Mouse (Mus musculus): ENCODE data around the gene Slc46a3. TPM values are rescaled to one million over a fixed set of nuclear protein-coding genes. Genes with fewer than 3 reads are reported as not detected.

Gene Slc46a3
- polyA plus RNA-seq (2012; rRNA removed): 14.5 and 15.3 TPM in 2 replicates

GRCm38 (mm10) chr5:147894455-147895076 is at the start of gene Slc46a3:
TSS of gene Slc46a3 (minus strand) at chr5:147894815.
- Histone ChIP-seq H3K27ac (ENCODE audit: insufficient read depth, low read length) (peak within 1 kb of the TSS; percentile 82; the same call in 1 of the 2 replicates), H3K4me1 (ENCODE audit: control insufficient read depth, insufficient read depth, low read length) (no peaks in the 10 kb centered on the region), H3K4me3 (ENCODE audit: insufficient read depth, low read length) (peak within 1 kb of the TSS; percentile 91)
- TF ChIP-seq CTCF (IDR thresholded peaks at IDR 0.05; ENCODE audit: extremely low read depth, insufficient read depth, low read length): no peak
- peak; percentile 56 for TF ChIP-seq POLR2A (IDR thresholded peaks at IDR 0.05; ENCODE audit: extremely low read depth, insufficient read depth, low read length)

- H3K27ac ChIP-seq (ENCODE audit: insufficient read depth, low read length): no peak overlapping the region
- TF ChIP-seq POLR2A (IDR thresholded peaks at IDR 0.05; ENCODE audit: extremely low read depth, insufficient read depth, low read length): no peak
- no peak for TF ChIP-seq CTCF (IDR thresholded peaks at IDR 0.05; ENCODE audit: extremely low read depth, insufficient read depth, low read length)
- no peaks in the 10 kb centered on the region for H3K4me1 ChIP-seq (ENCODE audit: control insufficient read depth, insufficient read depth, low read length)
- H3K4me3 ChIP-seq (ENCODE audit: insufficient read depth, low read length): no peak overlapping the region
Measured at GRCm38 (mm10) chr5:147939226-147939625, 44.6 kb upstream of the Slc46a3 start.

- TF ChIP-seq CTCF (IDR thresholded peaks at IDR 0.05; ENCODE audit: extremely low read depth, insufficient read depth, low read length) (no peak), POLR2A (IDR thresholded peaks at IDR 0.05; ENCODE audit: extremely low read depth, insufficient read depth, low read length) (no peak)
- Histone ChIP-seq H3K4me1 (ENCODE audit: control insufficient read depth, insufficient read depth, low read length) (no peaks in the 10 kb centered on the region), H3K27ac (ENCODE audit: insufficient read depth, low read length) (no peak overlapping the region), H3K4me3 (ENCODE audit: insufficient read depth, low read length) (no peak overlapping the region)
Measured at GRCm38 (mm10) chr5:147935096-147935495, 40.5 kb upstream of the Slc46a3 start.

- peak; percentile 9; the same call in 1 of the 2 replicates for TF ChIP-seq CTCF (IDR thresholded peaks at IDR 0.05; ENCODE audit: extremely low read depth, insufficient read depth, low read length)
- no peak for TF ChIP-seq POLR2A (IDR thresholded peaks at IDR 0.05; ENCODE audit: extremely low read depth, insufficient read depth, low read length)
- Histone ChIP-seq H3K4me3 (ENCODE audit: insufficient read depth, low read length) (no peak overlapping the region), H3K4me1 (ENCODE audit: control insufficient read depth, insufficient read depth, low read length) (no peaks in the 10 kb centered on the region), H3K27ac (ENCODE audit: insufficient read depth, low read length) (no peak overlapping the region)
Measured at GRCm38 (mm10) chr5:147928668-147929497, 34.3 kb upstream of the Slc46a3 start.

- H3K4me3 ChIP-seq (ENCODE audit: insufficient read depth, low read length): no peak overlapping the region
- peak; percentile 37; the same call in 1 of the 2 replicates for TF ChIP-seq CTCF (IDR thresholded peaks at IDR 0.05; ENCODE audit: extremely low read depth, insufficient read depth, low read length)
- TF ChIP-seq POLR2A (IDR thresholded peaks at IDR 0.05; ENCODE audit: extremely low read depth, insufficient read depth, low read length): no peak
- H3K27ac ChIP-seq (ENCODE audit: insufficient read depth, low read length): no peak overlapping the region
- H3K4me1 ChIP-seq (ENCODE audit: control insufficient read depth, insufficient read depth, low read length): no peaks in the 10 kb centered on the region
Measured at GRCm38 (mm10) chr5:147925935-147926604, 31.5 kb upstream of the Slc46a3 start.

GRCm38 (mm10) chr5:147924621-147925020 is 30.0 kb upstream of the Slc46a3 start:
- H3K27ac ChIP-seq (ENCODE audit: insufficient read depth, low read length): no peak overlapping the region
- no peak overlapping the region for H3K4me3 ChIP-seq (ENCODE audit: insufficient read depth, low read length)
- TF ChIP-seq CTCF (IDR thresholded peaks at IDR 0.05; ENCODE audit: extremely low read depth, insufficient read depth, low read length): no peak
- TF ChIP-seq POLR2A (IDR thresholded peaks at IDR 0.05; ENCODE audit: extremely low read depth, insufficient read depth, low read length): no peak
- H3K4me1 ChIP-seq (ENCODE audit: control insufficient read depth, insufficient read depth, low read length): no peaks in the 10 kb centered on the region

GRCm38 (mm10) chr5:147918044-147918846 is 23.6 kb upstream of the Slc46a3 start:
- Histone ChIP-seq H3K4me1 (ENCODE audit: control insufficient read depth, insufficient read depth, low read length) (no peaks in the 10 kb centered on the region), H3K27ac (ENCODE audit: insufficient read depth, low read length) (peak overlapping the region; percentile 94; the same call in 1 of the 2 replicates), H3K4me3 (ENCODE audit: insufficient read depth, low read length) (no peak overlapping the region)
- TF ChIP-seq POLR2A (IDR thresholded peaks at IDR 0.05; ENCODE audit: extremely low read depth, insufficient read depth, low read length) (no peak), CTCF (IDR thresholded peaks at IDR 0.05; ENCODE audit: extremely low read depth, insufficient read depth, low read length) (no peak)

- TF ChIP-seq CTCF (IDR thresholded peaks at IDR 0.05; ENCODE audit: extremely low read depth, insufficient read depth, low read length) (no peak), POLR2A (IDR thresholded peaks at IDR 0.05; ENCODE audit: extremely low read depth, insufficient read depth, low read length) (no peak)
- Histone ChIP-seq H3K4me1 (ENCODE audit: control insufficient read depth, insufficient read depth, low read length) (no peaks in the 10 kb centered on the region), H3K4me3 (ENCODE audit: insufficient read depth, low read length) (no peak overlapping the region)
Measured at GRCm38 (mm10) chr5:147916171-147916570, 21.6 kb upstream of the Slc46a3 start.

More at GRCm38 (mm10) chr5:147916171-147916570, 21.6 kb upstream of the Slc46a3 start:
- H3K27ac ChIP-seq (ENCODE audit: insufficient read depth, low read length): no peak overlapping the region

All from cortical plate, adult 2 months (tissue).